Mouse (Mus musculus): ENCODE results near the gene Srp54b. TPM values are rescaled to one million over a fixed set of nuclear protein-coding genes. Genes with fewer than 3 reads are reported as not detected.

Gene Srp54b
- 12.0 TPM for polyA plus RNA-seq (2014; fragmentation: Illumina TruSeq; extraction: RNeasy Lipid Tissue Mini Kit (QIAGEN cat#74804); ENCODE audit: insufficient read depth, low read depth, low replicate concordance)

DNA sequence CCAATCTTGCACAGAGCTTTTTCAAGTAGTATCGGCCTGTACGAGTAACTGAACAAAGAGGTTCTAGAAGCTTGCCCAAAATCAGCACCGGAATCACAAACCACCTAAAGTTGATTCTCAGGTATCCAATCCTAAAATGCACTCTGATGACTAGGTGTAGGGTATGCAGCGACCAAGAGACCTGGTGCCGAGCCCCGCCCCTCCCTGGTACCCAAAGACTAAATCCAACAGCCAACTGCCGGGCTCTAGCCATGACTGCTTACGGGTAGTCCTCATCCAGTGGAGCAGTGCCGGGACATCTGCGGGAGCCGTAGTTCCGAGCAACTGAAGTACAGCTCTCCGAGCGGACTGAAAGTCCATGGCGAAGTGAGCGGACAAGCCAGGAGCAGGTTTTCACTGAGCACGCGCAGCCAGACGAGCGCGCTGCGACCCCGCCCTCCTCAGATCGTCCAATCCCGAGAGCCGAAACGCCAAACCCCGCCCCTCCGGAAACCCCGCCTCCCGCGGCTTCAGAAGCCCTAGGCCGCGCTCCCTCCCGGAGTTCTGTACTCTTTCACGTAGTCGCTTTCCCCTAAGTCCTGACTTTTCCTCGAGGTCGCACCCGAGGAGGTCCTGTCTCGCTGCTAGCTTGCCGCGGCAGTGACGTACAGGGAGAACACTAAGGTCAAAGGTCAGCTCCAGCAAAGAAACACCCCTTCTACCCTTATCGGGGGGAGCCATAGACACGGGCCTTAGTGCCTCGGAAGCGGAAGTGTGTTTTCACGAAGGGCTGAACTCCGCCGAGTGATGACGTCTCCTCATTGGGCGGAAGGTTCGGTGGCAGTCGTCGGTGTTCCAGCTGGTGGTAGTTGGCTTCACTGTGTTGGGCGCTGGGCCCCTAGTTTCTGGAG is at the start of gene Srp54b:
TSS of gene Srp54b (plus strand) at position 546 of the 890 bp plus-strand sequence.

GRCm38 (mm10) chr12:55124242-55124641 is 30.7 kb upstream of the Srp54b start, which contains the start of gene Fam177a:
Gene Fam177a, plus strand, starts transcription at chr12:55124469.

GRCm38 (mm10) chr12:55199306-55199705 is 44.4 kb downstream of the Srp54b start, which contains the start of gene 1700047I17Rik2:
Gene 1700047I17Rik2, plus strand, starts transcription at chr12:55199592.

DNA sequence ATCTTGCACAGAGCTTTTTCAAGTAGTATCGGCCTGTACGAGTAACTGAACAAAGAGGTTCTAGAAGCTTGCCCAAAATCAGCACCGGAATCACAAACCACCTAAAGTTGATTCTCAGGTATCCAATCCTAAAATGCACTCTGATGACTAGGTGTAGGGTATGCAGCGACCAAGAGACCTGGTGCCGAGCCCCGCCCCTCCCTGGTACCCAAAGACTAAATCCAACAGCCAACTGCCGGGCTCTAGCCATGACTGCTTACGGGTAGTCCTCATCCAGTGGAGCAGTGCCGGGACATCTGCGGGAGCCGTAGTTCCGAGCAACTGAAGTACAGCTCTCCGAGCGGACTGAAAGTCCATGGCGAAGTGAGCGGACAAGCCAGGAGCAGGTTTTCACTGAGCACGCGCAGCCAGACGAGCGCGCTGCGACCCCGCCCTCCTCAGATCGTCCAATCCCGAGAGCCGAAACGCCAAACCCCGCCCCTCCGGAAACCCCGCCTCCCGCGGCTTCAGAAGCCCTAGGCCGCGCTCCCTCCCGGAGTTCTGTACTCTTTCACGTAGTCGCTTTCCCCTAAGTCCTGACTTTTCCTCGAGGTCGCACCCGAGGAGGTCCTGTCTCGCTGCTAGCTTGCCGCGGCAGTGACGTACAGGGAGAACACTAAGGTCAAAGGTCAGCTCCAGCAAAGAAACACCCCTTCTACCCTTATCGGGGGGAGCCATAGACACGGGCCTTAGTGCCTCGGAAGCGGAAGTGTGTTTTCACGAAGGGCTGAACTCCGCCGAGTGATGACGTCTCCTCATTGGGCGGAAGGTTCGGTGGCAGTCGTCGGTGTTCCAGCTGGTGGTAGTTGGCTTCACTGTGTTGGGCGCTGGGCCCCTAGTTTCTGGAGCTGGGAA is 75.0 kb downstream of the Srp54b start, which contains the start of gene Srp54c:
TSS of gene Srp54c (plus strand) at position 543 of the 894 bp plus-strand sequence.

Other genes with a start within 250 kb of the Srp54b start
- gene Gm20403, start 168.6 kb upstream of the Srp54b start, polyA plus RNA-seq (2014; fragmentation: Illumina TruSeq; extraction: RNeasy Lipid Tissue Mini Kit (QIAGEN cat#74804); ENCODE audit: insufficient read depth, low read depth, low replicate concordance) = not detected
- gene Baz1a, start 140.8 kb upstream of the Srp54b start, polyA plus RNA-seq (2014; fragmentation: Illumina TruSeq; extraction: RNeasy Lipid Tissue Mini Kit (QIAGEN cat#74804); ENCODE audit: insufficient read depth, low read depth, low replicate concordance) = 11.6 TPM
- 7.6 TPM for gene 2700097O09Rik, start 75.0 kb upstream of the Srp54b start, polyA plus RNA-seq (2014; fragmentation: Illumina TruSeq; extraction: RNeasy Lipid Tissue Mini Kit (QIAGEN cat#74804); ENCODE audit: insufficient read depth, low read depth, low replicate concordance)
- gene Srp54a, start 74.8 kb upstream of the Srp54b start, polyA plus RNA-seq (2014; fragmentation: Illumina TruSeq; extraction: RNeasy Lipid Tissue Mini Kit (QIAGEN cat#74804); ENCODE audit: insufficient read depth, low read depth, low replicate concordance) = 47.2 TPM
- gene Fam177a, start 30.6 kb upstream of the Srp54b start, polyA plus RNA-seq (2014; fragmentation: Illumina TruSeq; extraction: RNeasy Lipid Tissue Mini Kit (QIAGEN cat#74804); ENCODE audit: insufficient read depth, low read depth, low replicate concordance) = 23.9 TPM
- 3.3 TPM for gene 1700047I17Rik2, start 44.5 kb downstream of the Srp54b start, polyA plus RNA-seq (2014; fragmentation: Illumina TruSeq; extraction: RNeasy Lipid Tissue Mini Kit (QIAGEN cat#74804); ENCODE audit: insufficient read depth, low read depth, low replicate concordance)
- 37.1 TPM for gene Srp54c, start 75.1 kb downstream of the Srp54b start, polyA plus RNA-seq (2014; fragmentation: Illumina TruSeq; extraction: RNeasy Lipid Tissue Mini Kit (QIAGEN cat#74804); ENCODE audit: insufficient read depth, low read depth, low replicate concordance)
- gene 1110008L16Rik, start 144.5 kb downstream of the Srp54b start, polyA plus RNA-seq (2014; fragmentation: Illumina TruSeq; extraction: RNeasy Lipid Tissue Mini Kit (QIAGEN cat#74804); ENCODE audit: insufficient read depth, low read depth, low replicate concordance) = 5.1 TPM
- 5.0 TPM for gene Ppp2r3c, start 147.9 kb downstream of the Srp54b start, polyA plus RNA-seq (2014; fragmentation: Illumina TruSeq; extraction: RNeasy Lipid Tissue Mini Kit (QIAGEN cat#74804); ENCODE audit: insufficient read depth, low read depth, low replicate concordance)
- gene Psma6, start 229.1 kb downstream of the Srp54b start, polyA plus RNA-seq (2014; fragmentation: Illumina TruSeq; extraction: RNeasy Lipid Tissue Mini Kit (QIAGEN cat#74804); ENCODE audit: insufficient read depth, low read depth, low replicate concordance) = 234 TPM